Comparison of ENCODE assay signal across 8 mouse cellular contexts in genomic region chr16:20140772-20141531, GRCm38 (mm10). TPM values are rescaled to one million over a fixed set of nuclear protein-coding genes. Genes with fewer than 3 reads are reported as not detected.
DNase-seq lines count a peak whose midpoint lies in the region; ATAC-seq lines count a peak whose summit lies in the region.

Gene Yeats2, plus strand, starts transcription at chr16:20141063.

- H3K27ac ChIP-seq in hindbrain, embryonic 11.5 days (ENCODE audit: low read depth, low read length), result peak within 1 kb of the TSS; percentile 93

- H3K27me3 ChIP-seq in hindbrain, embryonic 11.5 days (ENCODE audit: control insufficient read depth, insufficient read depth, low read length), result no peaks in the 10 kb centered on the region

- H3K4me2 ChIP-seq in hindbrain, embryonic 11.5 days (replicated peaks; ENCODE audit: low read depth, low read length), result peak within 1 kb of the TSS; percentile 46

- peak within 1 kb of the TSS; percentile 79 for H3K4me3 ChIP-seq in hindbrain, embryonic 11.5 days (ENCODE audit: low read depth, low read length)

- WGBS in hindbrain, embryonic 11.5 days, result 1% methylated on average over 84 of the region's 92 CpGs

- no peaks in the 10 kb centered on the region for H3K36me3 ChIP-seq in hindbrain, embryonic 11.5 days (ENCODE audit: control insufficient read depth, insufficient read depth, low read length)

- H3K4me1 ChIP-seq in hindbrain, embryonic 11.5 days (replicated peaks; ENCODE audit: control insufficient read depth, insufficient read depth, low read length), result peaks cover 4% of the 10 kb centered on the region; the same call in 1 of the 2 replicates

- H3K9ac ChIP-seq in hindbrain, embryonic 11.5 days (ENCODE audit: low read depth, low read length), result peak within 1 kb of the TSS; percentile 92

- ATAC-seq in hindbrain, embryonic 11.5 days (ENCODE audit: low FRiP score), result peak; percentile 96

- H3K9me3 ChIP-seq in hindbrain, embryonic 11.5 days (ENCODE audit: control insufficient read depth, low read length), result no peaks in the 10 kb centered on the region

- peak; percentile 89 for DNase-seq in MN1 (ENCODE audit: low spot score)
- DNase-seq in cerebellum, adult 9-10 months, result peak; percentile 83
- peak; percentile 43 to 74 for DNase-seq in frontal cortex, adult 2 months (ENCODE audit: extremely low spot score in 1 of 2, low spot score in 1 of 2)
- peak; percentile 83 for DNase-seq in hindbrain, embryonic 11.5 days (ENCODE audit: low spot score)
- peak; percentile 84 to 88 for DNase-seq in layer of hippocampus, postnatal 10 days (ENCODE audit: low spot score in 2 of 2)
- peak; percentile 87 for DNase-seq in lung, postnatal 10 days
- peak; percentile 82 for DNase-seq in ovary, postnatal 36 days (ENCODE audit: low spot score)
- peak; percentile 89 for DNase-seq in thymus, postnatal 25 days

RNA-seq across cellular contexts. Expression of gene Yeats2, which starts in this region (rescaled TPM):
- 36.4 and 38.4 TPM in 2 replicates for polyA plus RNA-seq in frontal cortex, adult 2 months (2012; rRNA removed)
- 31.1 and 32.8 TPM in 2 replicates for polyA plus RNA-seq in hindbrain, embryonic 11.5 days (2014; fragmentation: Nextera tagmentation; extraction: Ambion mirVana)
- total RNA-seq in layer of hippocampus, postnatal 10 days (2021), result 10 to 100 TPM; 48.9 to 56.3 TPM

Comparison
In these comparisons a context has a peak if more than half of its experiments do, and no peak if none do; other contexts are left out.
1. Peak in every context shown above with its lines: DNase-seq, ATAC-seq, H3K4me3 ChIP-seq and H3K27ac ChIP-seq.